Mouse (Mus musculus) midbrain, postnatal 0 days (tissue): ENCODE measurements around the gene B4galt5. TPM values are rescaled to one million over a fixed set of nuclear protein-coding genes. Genes with fewer than 3 reads are reported as not detected.

Experiments used
- ATAC-seq: fragments of 200-750 bp; cut with Nextera tagmentation; 2 replicates; pipeline ENCODE4 v1.8.0; 2017; ENCODE audit warnings: moderate number of reproducible peaks, mild to moderate bottlenecking, moderate TSS enrichment, moderate library complexity; ENCODE audit not compliant: low FRiP score
- DNase-seq: peaks from one replicate; pipeline ENCODE4 v3.0.0-alpha.2; 2015; ENCODE audit warnings: low spot score
- H3K27ac ChIP-seq: fragments of 300-500 bp; sonication (generic); 2 replicates; pipeline ENCODE4 v1.5.1; 2014; ENCODE audit warnings: low read depth, mild to moderate bottlenecking, low read length, mixed read lengths
- H3K27me3 ChIP-seq: fragments of 300-500 bp; sonication (generic); 2 replicates; pipeline ENCODE4 v1.6.1; 2014; ENCODE audit warnings: low read length, control low read depth, mixed read lengths; ENCODE audit not compliant: insufficient read depth
- H3K36me3 ChIP-seq: fragments of 300-500 bp; sonication (generic); 2 replicates; pipeline ENCODE4 v1.6.1; 2014; ENCODE audit warnings: low read length, control low read depth, mixed read lengths; ENCODE audit not compliant: insufficient read depth
- H3K4me1 ChIP-seq: fragments of 300-500 bp; sonication (generic); 2 replicates; pipeline ENCODE4 v1.6.1; 2014; ENCODE audit warnings: mild to moderate bottlenecking, control low read depth, antibody characterized with exemption, low read length, mixed read lengths; ENCODE audit not compliant: insufficient read depth
- H3K4me2 ChIP-seq: fragments of 300-500 bp; sonication (generic); 2 replicates; pipeline ENCODE4 v1.6.1; 2014; ENCODE audit warnings: low read depth, mild to moderate bottlenecking, low read length, mixed read lengths; ENCODE audit not compliant: poor library complexity, severe bottlenecking
- H3K4me3 ChIP-seq: fragments of 300-500 bp; sonication (generic); 2 replicates; pipeline ENCODE4 v1.5.1; 2014; ENCODE audit warnings: low read depth, mild to moderate bottlenecking, low read length, moderate library complexity
- H3K9ac ChIP-seq: fragments of 300-500 bp; sonication (generic); replicated peaks from 2 replicates; pipeline ENCODE4 v1.6.1; 2014; ENCODE audit warnings: mild to moderate bottlenecking, low read length, moderate library complexity, mixed read lengths; ENCODE audit not compliant: poor library complexity, severe bottlenecking
- H3K9me3 ChIP-seq: fragments of 300-500 bp; sonication (generic); 2 replicates; pipeline ENCODE4 v1.6.1; 2016; ENCODE audit warnings: low read length, control low read depth
- CTCF ChIP-seq: IDR thresholded peaks from 2 replicates; pipeline ENCODE4 v1.5.1; 2016; ENCODE audit warnings: antibody characterized with exemption, mild to moderate bottlenecking
- WGBS: fragments of 180-500 bp; shearing (Covaris S2); extraction: QIAGEN DNeasy Blood & Tissue Kit; methylation state at CpG from one replicate; pipeline ENCODE4 v1.1.7; 2014; 5-methylcytosine and 5-hydroxymethylcytosine counted together
- polyA plus RNA-seq: library from polyadenylated mRNA; unstranded; fragments of >200 nt; fragmentation: Nextera tagmentation; extraction: Ambion mirVana; gene quantifications from 2 replicates; pipeline ENCODE4 v1.2.1, GENCODE M21; 2015
- total RNA-seq: library from RNA; depleted of rRNA; stranded (reverse); fragments of >200 nt; gene quantifications from 2 replicates; pipeline ENCODE4 v1.2.3, GENCODE M21; 2014

B4galt5 gene
- total and polyA plus RNA-seq, 2 experiments from 2014 or later, result 35.6 to 88.3 TPM

DNA sequence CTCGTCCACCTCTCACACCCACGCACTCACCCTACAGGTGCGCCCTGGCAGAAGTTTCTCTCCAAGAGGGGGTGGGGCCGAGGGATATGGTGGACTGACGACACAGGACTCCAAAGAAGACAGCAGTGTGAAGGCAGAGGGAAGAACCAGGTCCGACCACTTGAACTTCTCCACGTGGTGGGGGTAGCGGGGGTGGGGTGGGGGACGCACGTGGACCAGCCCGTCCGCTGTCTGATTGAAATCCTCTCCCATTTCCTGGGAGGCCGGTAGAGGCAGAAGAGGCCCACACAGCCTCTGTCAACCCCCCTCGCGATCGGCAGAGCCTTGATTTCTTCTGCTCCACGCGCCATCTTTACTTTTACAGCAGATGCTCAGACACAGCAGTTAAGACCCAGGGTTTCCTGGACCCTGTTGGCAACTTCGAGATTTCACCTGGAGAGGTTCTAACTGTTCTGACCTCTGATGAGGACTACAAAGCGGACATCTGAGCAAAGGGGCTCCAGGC, 18.8 kb upstream of the B4galt5 start:
- Histone ChIP-seq H3K9me3 (no peaks in the 10 kb centered on the region), H3K9ac (no peak overlapping the region), H3K4me2 (no peak overlapping the region), H3K36me3 (no peaks in the 10 kb centered on the region), H3K4me1 (no peaks in the 10 kb centered on the region), H3K27ac (no peak overlapping the region), H3K4me3 (no peak overlapping the region), H3K27me3 (no peaks in the 10 kb centered on the region)
- ATAC-seq, result no peak
- TF ChIP-seq CTCF, result no peak
- no peak for DNase-seq
- WGBS, result 72% methylated on average over 18 of the region's 20 CpGs

DNA sequence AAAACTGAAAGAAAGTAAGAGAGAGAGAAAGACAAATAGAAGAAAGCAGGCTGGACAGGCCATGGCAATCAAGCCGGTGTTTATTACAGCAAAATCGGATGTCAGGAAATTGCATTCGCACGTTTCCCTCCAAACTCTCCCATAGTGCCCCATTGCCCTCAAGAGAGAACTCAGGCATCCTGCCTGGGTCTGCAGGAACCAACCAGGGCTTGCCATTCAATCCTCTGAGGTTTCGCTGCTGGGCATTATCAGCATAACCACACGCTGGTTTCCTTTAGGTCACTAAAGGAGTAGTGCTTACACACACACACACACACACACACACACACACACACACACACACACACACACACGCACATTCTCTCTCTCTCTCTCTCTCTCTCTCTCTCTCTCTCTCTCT, 18.3 kb upstream of the B4galt5 start:
- 48% methylated on average over 7 of the region's 7 CpGs for WGBS

DNA sequence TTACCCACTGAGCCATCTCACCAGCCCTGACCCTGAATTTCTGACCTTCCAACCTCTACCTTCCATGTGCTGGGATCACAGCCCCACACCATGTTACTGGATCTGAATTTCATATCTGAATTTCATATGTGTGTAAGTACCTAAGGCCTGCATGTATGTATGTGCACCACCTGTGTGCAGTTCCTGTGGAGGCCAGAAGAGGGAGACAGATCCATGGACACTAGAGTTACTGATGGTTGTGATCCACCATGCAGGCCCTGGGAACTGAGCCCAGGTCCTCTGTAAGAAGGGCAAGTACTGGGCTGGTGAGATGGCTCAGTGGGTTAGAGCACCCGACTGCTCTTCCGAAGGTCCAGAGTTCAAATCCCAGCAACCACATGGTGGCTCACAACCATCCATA, 16.1 kb upstream of the B4galt5 start:
- Histone ChIP-seq H3K36me3 (no peaks in the 10 kb centered on the region), H3K27ac (no peak overlapping the region), H3K4me3 (no peak overlapping the region), H3K9me3 (no peaks in the 10 kb centered on the region), H3K4me2 (no peak overlapping the region), H3K4me1 (no peaks in the 10 kb centered on the region), H3K9ac (no peak overlapping the region), H3K27me3 (no peaks in the 10 kb centered on the region)
- WGBS, result 100% methylated on average over 2 of the region's 2 CpGs
- DNase-seq (no peak), ATAC-seq (no peak)
- TF ChIP-seq CTCF, result no peak

More for the DNA sequence above, 18.3 kb upstream of the B4galt5 start:
- no peak overlapping the region for H3K27ac ChIP-seq
- H3K36me3 ChIP-seq, result no peaks in the 10 kb centered on the region
- ATAC-seq, result no peak
- TF ChIP-seq CTCF, result no peak
- no peak overlapping the region for H3K9ac ChIP-seq
- DNase-seq, result no peak
- H3K4me3 ChIP-seq, result no peak overlapping the region
- no peaks in the 10 kb centered on the region for H3K4me1 ChIP-seq
- no peak overlapping the region for H3K4me2 ChIP-seq
- H3K9me3 ChIP-seq, result no peaks in the 10 kb centered on the region
- no peaks in the 10 kb centered on the region for H3K27me3 ChIP-seq

GRCm38 (mm10) chr2:167363272-167364045, 14.5 kb upstream of the B4galt5 start:
- 71% methylated on average over 9 of the region's 9 CpGs for WGBS
- no peaks in the 10 kb centered on the region for H3K27me3 ChIP-seq
- H3K9ac ChIP-seq, result no peak overlapping the region
- H3K4me3 ChIP-seq, result no peak overlapping the region
- no peak for TF ChIP-seq CTCF
- DNase-seq (no peak), ATAC-seq (no peak)
- H3K27ac ChIP-seq, result no peak overlapping the region
- H3K4me1 ChIP-seq, result no peaks in the 10 kb centered on the region
- H3K36me3 ChIP-seq, result no peaks in the 10 kb centered on the region
- no peak overlapping the region for H3K4me2 ChIP-seq
- no peaks in the 10 kb centered on the region for H3K9me3 ChIP-seq

- H3K36me3 ChIP-seq, result no peaks in the 10 kb centered on the region
- no peak overlapping the region for H3K4me2 ChIP-seq
- no peaks in the 10 kb centered on the region for H3K9me3 ChIP-seq
- no peaks in the 10 kb centered on the region for H3K27me3 ChIP-seq
- no peak for DNase-seq
- 87% methylated on average over 2 of the region's 2 CpGs for WGBS
- no peak overlapping the region for H3K4me3 ChIP-seq
- H3K9ac ChIP-seq, result no peak overlapping the region
- no peak for TF ChIP-seq CTCF
- no peaks in the 10 kb centered on the region for H3K4me1 ChIP-seq
- ATAC-seq, result no peak
- H3K27ac ChIP-seq, result no peak overlapping the region
Measured at GRCm38 (mm10) chr2:167358499-167358898, 9.5 kb upstream of the B4galt5 start.

GRCm38 (mm10) chr2:167356885-167357284, 7.9 kb upstream of the B4galt5 start:
- no peak for DNase-seq
- Histone ChIP-seq H3K36me3 (no peaks in the 10 kb centered on the region), H3K27me3 (no peaks in the 10 kb centered on the region), H3K9ac (no peak overlapping the region), H3K27ac (no peak overlapping the region), H3K4me3 (no peak overlapping the region), H3K4me1 (no peaks in the 10 kb centered on the region), H3K9me3 (no peaks in the 10 kb centered on the region), H3K4me2 (no peak overlapping the region)
- no peak for TF ChIP-seq CTCF
- ATAC-seq, result no peak
